Mouse (Mus musculus): ENCODE measurements at regions not wholly inside any gene's neighbourhood (a gene's known extent, or its start where the extent isn't known, plus 50 kb on each side); places are given as distances from the start of the nearest gene placed in this dataset.

DNA sequence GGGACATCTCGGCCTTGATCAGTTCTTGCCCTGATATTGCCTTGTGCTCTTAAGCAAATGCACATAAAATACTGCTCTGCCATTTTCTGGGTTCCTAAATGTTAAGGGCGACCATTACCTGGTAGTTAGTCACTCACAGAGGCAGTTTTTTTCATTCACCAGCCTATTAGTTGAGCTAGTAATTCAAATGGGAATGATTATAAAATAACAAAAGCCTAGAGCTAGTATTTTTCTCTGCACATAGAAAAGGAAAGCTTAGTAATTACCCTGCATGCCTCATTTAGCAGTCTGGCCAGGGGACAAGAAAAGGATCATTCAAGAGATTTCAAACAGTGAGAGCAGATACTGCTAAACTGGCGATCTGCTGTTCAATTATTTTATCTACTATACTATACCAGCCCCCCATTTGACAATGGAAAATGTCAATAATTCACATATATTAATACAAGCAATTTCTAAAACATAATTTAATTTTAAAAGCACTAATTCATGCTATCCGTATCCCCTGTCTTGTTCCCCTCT, 645.1 kb downstream of the Pdha2 start:
- intact Hi-C loops (cut with DNase I), result no loop called here
- no peak for DNase-seq (ENCODE audit: low spot score in 2 of 2)

DNA sequence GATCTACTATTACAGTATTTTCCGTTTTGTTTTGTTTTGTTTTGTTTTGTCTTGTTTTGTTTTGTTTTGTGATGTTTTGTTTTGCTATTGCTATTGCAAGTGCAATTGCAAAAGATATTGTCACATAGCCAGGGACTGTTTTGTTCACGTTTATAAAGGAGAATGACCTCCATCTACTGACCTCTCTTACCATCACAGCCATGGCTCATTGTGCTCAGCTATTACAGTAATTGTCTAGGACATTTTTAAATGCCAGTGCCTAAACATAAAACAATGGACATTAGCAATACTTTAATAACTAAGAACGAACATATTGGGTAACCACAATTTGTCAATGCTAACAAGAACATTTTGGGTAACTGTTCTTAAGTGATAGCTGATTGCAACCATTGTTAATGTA, 657.4 kb downstream of the Pdha2 start:
- intact Hi-C loops (cut with DNase I), result no loop called here
- DNase-seq (ENCODE audit: low spot score in 2 of 2), result no peak

DNA sequence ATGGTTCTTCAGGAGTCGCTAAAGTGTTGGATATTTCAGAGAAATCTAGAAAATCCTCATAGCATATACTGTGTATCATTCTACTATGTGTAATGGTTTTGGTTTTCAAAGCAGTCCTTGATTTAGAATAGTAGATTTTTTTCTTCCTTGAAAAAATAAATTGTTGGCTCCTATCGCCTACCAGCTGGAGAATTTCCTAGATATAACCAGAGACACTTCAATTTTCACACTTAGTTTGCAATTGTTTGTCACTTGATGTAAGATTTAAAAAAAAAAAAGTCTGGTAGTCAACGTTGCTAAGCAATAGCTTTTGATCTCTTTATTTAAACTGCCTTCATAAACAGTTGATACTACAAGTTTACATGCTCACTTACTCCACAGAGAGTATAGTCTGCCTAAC, 663.7 kb downstream of the Pdha2 start:
- peak in 1 of 2 experiments; percentile 26 for DNase-seq (ENCODE audit: low spot score in 2 of 2)
- intact Hi-C loops (cut with DNase I), result no loop called here

DNA sequence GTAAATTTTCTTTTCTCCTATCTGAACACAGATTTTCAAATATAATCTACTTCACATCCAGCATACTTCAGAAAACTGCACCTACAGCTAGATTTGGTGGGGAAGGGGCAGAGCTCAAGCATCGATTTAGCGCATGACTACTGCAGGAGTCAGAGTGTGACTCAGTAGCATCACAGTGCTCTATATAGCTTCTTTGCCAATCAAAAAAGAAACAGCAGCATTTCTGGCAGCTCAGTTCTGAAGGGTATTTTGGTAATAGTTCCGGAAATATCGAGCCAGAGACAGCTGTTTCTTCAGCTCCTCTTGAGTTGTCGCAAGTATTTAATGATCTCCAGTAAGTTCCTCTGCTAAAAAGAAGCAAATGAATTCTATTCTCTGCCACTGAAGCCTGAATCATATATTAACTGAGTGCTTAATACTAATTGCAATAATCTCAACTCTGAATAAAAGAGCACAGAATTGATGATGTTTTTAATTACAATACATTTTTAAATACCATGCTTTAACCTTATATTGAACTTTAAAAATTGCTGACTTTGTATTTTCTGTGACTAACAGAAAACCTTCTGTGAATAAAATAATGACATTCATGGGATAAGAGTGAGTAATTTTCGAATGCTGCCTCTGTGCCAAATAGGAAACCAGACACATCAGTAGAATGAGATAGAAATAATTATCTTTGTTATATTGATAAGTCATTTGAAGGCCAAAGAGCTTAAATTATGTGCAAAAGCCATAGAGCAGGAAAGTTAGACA, 680.2 kb downstream of the Pdha2 start:
- peak; percentile 3 to 7 for DNase-seq (ENCODE audit: low spot score in 2 of 2)
- intact Hi-C loops (cut with DNase I), result no loop called here

DNA sequence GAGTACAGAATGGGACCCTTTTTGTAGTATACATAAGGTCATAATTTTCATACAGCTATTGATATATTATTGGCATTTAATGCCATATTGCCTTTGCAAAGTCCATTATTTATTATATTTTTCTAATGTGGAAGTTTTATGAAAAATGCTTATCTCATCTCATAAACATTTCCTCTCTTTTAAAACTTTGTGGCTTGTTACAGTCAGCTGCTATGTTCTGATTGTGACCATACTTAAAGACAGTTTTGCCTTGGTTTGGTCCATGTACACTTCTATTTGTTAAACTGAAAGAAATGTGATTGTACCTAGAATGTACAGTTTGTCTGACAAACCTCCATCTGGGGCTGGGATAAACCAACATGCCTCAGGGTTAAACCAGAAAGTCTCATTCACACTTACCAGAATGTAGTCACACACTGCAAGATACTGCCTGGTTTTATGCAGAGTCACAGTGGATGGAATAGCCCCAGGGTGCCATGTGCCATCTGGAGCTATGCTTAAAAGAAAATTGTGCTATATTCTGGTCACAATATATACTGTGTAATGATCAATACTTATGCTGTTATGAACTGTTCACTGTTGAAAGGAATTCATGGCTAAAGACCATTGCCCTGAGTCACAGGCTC, 690.4 kb downstream of the Pdha2 start:
- intact Hi-C loops (cut with DNase I), result no loop called here
- DNase-seq (ENCODE audit: low spot score in 2 of 2), result no peak

DNA sequence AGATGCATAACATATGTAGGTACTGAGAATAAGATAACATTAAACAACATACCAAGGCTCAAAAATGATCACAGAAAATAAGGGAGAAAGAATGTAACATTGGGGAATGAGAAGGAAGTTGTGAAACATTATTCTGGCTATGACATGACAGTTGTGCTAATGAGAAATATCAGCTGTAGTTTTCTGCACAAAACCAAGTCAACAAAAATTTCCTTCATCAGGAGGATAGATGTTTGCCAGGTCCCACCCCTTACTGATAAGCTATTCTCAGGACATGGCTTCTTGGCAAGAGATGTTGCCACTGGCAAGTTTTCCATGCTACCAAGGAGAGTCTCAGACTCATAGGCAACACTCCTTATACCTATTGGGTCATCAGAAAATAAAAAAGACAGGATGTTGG, 701.3 kb downstream of the Pdha2 start:
- intact Hi-C loops (cut with DNase I), result no loop called here
- no peak for DNase-seq (ENCODE audit: low spot score in 2 of 2)

DNA sequence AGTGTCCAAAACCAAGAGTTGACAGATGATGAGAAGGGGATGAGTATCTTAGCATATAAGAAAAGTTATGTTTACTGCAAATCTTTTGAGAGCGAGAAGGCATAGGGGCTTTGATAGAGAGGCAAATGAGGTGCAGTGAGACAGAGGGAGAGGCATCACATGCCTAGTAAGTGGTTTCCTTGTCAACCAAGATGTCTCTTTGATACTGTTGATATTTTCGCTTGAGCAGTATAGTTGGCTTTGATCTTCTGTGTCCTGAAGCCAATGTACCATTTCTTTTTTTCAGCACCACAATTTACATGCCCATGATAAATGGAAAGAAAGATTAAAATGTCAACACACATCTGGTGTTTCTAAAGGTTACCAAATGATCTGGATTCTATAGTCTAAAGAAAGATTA, 702.1 kb downstream of the Pdha2 start:
- intact Hi-C loops (cut with DNase I), result no loop called here
- DNase-seq (ENCODE audit: low spot score in 2 of 2), result no peak

DNA sequence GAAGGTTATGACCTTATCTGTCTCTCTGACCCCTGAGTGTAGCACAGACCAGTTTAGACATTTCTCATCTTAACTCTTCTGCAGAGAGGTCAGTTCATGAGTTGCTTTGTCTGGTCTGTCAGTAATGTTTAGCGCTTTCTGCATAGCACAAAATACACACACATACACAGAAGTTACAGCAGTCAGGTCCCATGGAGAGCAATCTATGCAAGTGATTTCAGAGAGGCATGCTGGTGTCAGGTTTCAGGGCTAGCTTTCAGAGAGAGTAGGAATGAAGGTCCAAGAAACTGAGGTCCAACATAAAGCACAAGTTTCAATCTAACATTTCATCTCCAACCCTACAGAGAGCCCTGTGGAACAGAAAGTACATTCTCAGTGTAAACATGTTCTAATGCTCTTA, 718.0 kb downstream of the Pdha2 start:
- DNase-seq (ENCODE audit: low spot score in 2 of 2), result no peak
- intact Hi-C loops (cut with DNase I), result no loop called here

DNA sequence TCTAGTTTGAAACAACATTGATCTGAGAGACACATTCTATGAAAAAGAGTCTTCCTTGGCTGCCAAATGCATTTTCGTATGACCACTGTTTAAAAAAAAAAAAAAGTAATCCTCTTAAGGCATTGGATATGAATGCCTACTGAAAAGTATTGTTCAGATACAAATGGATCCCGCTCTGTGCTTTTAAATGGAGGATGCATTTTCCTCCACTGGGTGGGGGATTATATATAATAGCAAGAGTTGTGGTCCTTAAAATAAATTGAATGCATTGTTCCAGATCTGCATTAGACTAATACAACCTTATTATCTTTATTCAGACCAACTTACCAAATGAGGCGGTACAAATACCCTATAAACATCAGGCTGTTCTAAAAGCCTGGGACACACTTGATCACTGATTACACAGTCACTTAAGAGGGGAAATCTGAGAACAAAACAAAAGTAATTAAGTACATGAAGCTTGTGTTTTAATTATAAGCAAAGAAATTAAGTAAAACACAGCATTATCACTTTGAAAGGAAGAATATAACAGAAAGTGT, 734.4 kb downstream of the Pdha2 start:
- intact Hi-C loops (cut with DNase I), result no loop called here
- DNase-seq (ENCODE audit: low spot score in 2 of 2), result no peak

DNA sequence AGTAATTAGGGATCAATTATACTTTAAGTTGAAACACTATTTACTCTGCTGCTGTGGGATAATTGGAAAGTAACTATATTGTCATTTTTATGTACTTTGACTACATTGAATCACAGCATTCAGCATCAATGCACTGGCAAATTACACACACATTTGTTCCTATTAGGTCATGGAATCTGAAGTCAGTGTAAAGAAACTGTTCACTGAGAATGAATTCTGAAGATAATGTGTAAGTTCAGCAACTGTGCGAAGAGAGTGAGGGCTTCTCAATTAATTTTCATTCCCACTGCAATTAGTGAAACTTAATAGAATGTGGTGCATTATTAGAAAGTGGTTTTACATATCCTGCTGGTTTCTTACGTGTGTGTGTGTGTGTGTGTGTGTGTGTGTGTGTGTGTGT, 735.6 kb downstream of the Pdha2 start:
- DNase-seq (ENCODE audit: low spot score in 2 of 2), result no peak
- intact Hi-C loops (cut with DNase I), result no loop called here

DNA sequence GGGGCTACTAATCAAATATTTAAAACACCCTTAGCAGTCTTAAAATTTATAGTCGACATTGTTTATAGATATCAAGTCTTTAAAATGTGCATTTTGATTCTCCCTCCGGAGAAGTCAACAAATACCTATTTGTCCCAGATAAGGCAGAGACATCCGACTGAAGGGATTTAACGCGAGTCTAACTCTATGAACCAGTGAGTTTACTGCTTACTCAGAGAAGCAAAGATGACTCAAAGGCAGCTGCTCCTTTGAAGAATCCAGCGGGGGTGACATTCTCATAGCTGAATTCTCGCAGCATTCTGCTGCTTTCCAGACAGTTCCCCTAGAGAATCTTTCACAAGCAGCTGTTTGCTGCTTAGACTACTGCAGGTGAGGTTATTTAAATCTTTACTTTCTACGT, 759.6 kb downstream of the Pdha2 start:
- intact Hi-C loops (cut with DNase I), result no loop called here
- peak; percentile 7 to 10 for DNase-seq (ENCODE audit: low spot score in 2 of 2)

DNA sequence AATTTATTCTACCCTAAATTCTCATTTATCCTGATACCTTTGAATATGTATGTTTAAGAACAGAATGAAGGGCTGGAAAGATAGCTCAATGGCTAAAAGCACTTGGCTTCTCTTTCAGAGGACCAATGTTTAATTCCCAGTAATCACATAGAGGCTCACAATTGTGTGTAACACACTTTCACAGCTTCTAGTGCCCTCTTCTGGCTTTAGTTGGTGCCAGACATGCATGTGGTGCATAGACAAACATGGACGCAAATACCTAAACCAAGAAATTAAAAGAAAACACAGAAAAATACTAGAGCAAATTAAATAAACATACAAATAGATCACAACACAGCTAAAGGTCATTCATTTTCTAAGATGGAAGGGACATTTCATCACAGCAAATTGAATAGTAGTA, 761.0 kb downstream of the Pdha2 start:
- no peak for DNase-seq (ENCODE audit: low spot score in 2 of 2)
- intact Hi-C loops (cut with DNase I), result no loop called here

DNA sequence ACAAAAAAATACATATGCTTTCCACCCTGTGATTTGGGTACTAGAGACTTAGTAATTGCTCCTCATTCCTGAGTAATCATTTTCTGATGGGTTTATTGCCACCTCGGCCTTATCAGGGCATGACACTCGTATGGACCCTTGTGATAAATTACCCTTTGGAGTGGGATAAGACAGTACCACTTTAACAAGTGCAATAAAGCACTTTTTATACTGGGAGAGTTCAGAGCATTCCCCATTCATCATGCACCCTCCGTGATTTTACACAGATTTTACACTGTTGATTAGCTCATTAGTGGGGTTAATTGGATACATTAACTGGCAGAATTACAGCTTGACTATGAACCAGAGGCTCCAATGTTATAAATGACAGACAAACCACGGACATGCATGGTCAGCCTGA, 802.9 kb downstream of the Pdha2 start:
- DNase-seq (ENCODE audit: low spot score in 2 of 2), result no peak
- intact Hi-C loops (cut with DNase I), result no loop called here

Data from left cerebral cortex, postnatal 14 days (tissue).